Mouse (Mus musculus) fat pad, adult 2 months (tissue): ENCODE results near the gene Ggact.

ENCODE experiments used
- DNase-seq: peaks from one replicate; pipeline ENCODE4 v3.0.0-alpha.2; 2011; ENCODE audit warnings: low read depth, low spot score; ENCODE audit errors: extremely low read depth

Ggact gene

GRCm38 (mm10) chr14:122913657-122914056, at the start of gene Ggact:
Ggact (minus strand) TSS chr14:122913757.
- no peak for DNase-seq

- DNase-seq: no peak
Measured at GRCm38 (mm10) chr14:122957941-122958340, 44.4 kb upstream of the Ggact start.

GRCm38 (mm10) chr14:122953331-122953730, 39.8 kb upstream of the Ggact start:
- no peak for DNase-seq

GRCm38 (mm10) chr14:122952556-122952955, 39.0 kb upstream of the Ggact start:
- peak; percentile 64 for DNase-seq

GRCm38 (mm10) chr14:122951676-122952445, 38.3 kb upstream of the Ggact start:
- DNase-seq: no peak

- DNase-seq: no peak
Measured at GRCm38 (mm10) chr14:122950915-122951314, 37.4 kb upstream of the Ggact start.

- DNase-seq: no peak
Measured at GRCm38 (mm10) chr14:122943475-122943853, 29.9 kb upstream of the Ggact start.

- no peak for DNase-seq
Measured at GRCm38 (mm10) chr14:122942757-122943474, 29.4 kb upstream of the Ggact start.

GRCm38 (mm10) chr14:122936460-122936859, 22.9 kb upstream of the Ggact start:
- no peak for DNase-seq

GRCm38 (mm10) chr14:122920011-122920410, 6.5 kb upstream of the Ggact start:
- DNase-seq: no peak

- DNase-seq: no peak
Measured at GRCm38 (mm10) chr14:122917676-122918075, 4.1 kb upstream of the Ggact start.

GRCm38 (mm10) chr14:122912812-122913498, 602 bp downstream of the Ggact start:
- DNase-seq: no peak

GRCm38 (mm10) chr14:122912137-122912536, 1.4 kb downstream of the Ggact start:
- DNase-seq: no peak

GRCm38 (mm10) chr14:122911265-122911664, 2.3 kb downstream of the Ggact start:
- no peak for DNase-seq

- DNase-seq: no peak
Measured at GRCm38 (mm10) chr14:122909368-122910091, 4.0 kb downstream of the Ggact start.

GRCm38 (mm10) chr14:122908075-122908474, 5.5 kb downstream of the Ggact start:
- DNase-seq: no peak

GRCm38 (mm10) chr14:122905007-122905406, 8.6 kb downstream of the Ggact start:
- no peak for DNase-seq

GRCm38 (mm10) chr14:122903923-122904351, 9.6 kb downstream of the Ggact start:
- peak; percentile 93 for DNase-seq

- DNase-seq: peak; percentile 84
Measured at GRCm38 (mm10) chr14:122902884-122903283, 10.7 kb downstream of the Ggact start.

- no peak for DNase-seq
Measured at GRCm38 (mm10) chr14:122902136-122902535, 11.4 kb downstream of the Ggact start.

- DNase-seq: no peak
Measured at GRCm38 (mm10) chr14:122901715-122902114, 11.8 kb downstream of the Ggact start.
